Mouse (Mus musculus): ENCODE data around the gene Klhdc3. TPM values are rescaled to one million over a fixed set of nuclear protein-coding genes. Genes with fewer than 3 reads are reported as not detected.

Klhdc3 gene
- total RNA-seq, 2 experiments from 2014 or later = 174 to 176 TPM

DNA sequence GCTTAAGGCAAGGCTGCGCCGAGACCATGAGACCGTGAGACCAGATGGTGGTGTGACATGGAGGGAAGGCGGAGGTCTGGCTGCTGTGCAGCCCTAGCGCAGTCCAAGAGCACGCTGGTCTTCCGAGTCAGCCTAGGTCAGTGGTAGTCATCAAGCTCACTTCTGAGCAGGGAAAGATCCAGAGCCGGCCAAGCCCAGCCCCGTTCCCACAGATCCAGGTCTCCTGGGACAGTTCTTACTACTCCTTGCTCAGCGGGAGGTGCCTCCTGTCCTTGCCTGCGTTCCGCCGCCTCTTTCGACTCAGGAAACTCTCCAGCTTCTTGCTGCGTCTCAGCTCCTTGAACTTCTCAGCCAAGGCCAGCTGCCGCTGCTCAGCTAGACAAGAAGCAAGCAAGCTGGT is 13.0 kb downstream of the Klhdc3 start:
- DNase-seq (ENCODE audit: low spot score in 2 of 2) = no peak

DNA sequence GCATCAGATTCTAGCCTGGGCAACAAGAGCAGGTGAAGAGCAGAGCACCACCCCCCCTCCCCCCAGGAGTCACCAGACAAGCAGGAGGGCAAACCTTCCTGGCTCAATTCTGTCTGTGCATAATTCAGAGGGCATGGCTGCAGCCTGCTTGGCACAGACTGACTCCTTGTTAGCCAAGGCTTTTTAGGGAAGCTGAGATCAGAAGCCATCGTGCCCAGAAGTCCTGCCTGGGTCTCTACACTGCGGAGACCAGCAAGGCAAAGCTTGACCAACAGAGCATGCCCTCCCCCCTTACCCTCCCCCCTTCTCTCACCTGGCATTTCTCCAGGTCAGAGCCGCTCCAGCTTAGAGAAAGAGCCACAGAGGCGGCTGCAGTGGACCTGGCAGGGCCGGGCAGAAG is 18.0 kb downstream of the Klhdc3 start:
- DNase-seq (ENCODE audit: low spot score in 2 of 2) = no peak

DNA sequence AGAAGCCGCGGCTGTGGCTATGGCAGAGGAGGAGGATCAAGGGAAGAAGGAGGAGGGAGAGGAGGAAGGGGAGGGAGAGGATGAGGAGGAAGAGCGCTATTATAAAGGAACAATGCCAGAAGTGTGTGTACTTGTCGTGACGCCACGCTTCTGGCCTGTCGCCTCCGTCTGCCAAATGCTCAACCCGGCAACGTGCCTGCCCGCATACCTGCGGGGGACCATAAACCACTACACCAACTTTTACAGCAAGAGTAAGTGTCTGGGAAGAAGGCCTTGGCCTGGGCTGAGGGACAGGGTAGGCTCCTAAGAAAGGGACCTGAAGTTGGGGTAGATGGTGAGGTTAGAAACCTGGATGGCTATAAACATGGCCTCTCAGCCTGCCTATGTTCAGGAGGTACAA is 18.7 kb downstream of the Klhdc3 start:
- no peak for DNase-seq (ENCODE audit: low spot score in 2 of 2)

DNA sequence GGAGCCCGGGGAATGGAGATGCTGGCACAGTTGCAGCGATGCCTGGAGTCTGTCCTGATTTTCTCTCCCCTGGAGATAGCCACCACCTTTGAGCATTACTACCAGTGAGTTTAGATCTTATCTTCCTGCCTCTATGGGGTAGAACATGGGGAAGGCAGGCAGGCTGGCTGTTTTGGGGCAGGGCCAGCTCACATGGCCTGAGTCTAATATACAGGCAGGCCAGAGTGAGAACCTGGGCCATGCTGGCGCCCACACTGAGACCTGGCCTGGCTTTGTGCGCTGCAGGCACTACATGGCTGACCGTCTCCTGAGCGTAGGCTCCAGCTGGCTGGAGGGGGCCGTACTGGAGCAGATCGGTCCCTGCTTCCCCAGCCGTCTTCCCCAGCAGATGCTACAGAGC is 19.4 kb downstream of the Klhdc3 start:
- DNase-seq (ENCODE audit: low spot score in 2 of 2) = no peak

DNA sequence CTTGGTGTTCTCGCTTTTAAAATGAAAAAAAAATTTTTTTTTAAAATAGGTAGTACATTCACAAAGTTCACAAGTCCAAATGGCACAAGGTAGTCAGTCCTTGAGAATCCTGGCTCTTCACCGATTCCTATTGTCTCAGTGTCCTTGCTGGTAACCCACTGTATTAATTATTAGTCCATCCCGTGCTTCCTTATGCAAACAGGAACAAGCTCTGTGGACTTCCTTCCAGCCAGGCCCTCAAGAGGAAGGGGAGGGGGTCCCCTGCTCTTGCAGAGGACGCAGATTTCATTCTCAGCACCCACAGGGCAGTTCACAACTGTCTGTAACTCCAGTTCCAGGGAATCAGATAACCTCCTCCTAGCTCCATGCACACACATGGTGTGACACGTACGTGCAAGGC is 24.7 kb downstream of the Klhdc3 start:
- DNase-seq (ENCODE audit: low spot score in 2 of 2) = no peak

DNA sequence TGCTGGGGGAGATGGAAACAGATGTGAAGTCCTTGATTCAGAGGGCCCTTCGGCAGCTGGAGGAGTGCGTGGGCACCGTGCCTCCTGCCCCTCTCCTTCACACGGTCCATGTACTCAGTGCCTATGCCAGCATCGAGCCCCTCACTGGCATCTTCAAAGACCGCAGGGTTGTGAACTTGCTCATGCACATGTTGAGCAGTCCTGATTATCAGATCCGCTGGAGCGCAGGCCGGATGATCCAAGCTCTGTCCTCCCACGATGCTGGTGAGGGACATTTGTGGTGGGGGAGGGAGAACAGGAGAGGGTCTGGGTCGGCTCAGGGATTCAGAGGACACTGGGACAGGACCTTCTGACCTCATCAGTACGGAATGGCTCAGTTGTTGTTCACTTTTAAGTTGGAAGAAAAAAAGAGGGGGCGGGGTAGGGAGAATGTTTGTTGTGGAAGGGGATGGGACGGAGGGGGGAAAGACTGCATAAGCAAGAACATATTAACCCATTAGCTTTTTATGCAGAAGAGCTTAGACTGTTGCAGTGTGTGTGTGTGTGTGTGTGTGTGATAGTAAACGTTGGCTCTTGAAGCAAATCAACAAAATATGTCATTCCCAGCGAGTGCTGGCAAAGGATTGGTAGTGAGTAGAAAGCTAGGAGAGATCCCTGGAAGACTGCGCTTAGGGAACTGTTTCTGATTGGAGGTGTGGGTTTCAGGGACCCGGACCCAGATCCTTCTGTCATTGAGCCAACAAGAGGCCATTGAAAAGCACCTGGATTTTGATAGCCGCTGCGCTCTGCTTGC is 28.8 kb downstream of the Klhdc3 start:
- peak in 1 of 2 experiments; percentile 59 for DNase-seq (ENCODE audit: low spot score in 2 of 2)

DNA sequence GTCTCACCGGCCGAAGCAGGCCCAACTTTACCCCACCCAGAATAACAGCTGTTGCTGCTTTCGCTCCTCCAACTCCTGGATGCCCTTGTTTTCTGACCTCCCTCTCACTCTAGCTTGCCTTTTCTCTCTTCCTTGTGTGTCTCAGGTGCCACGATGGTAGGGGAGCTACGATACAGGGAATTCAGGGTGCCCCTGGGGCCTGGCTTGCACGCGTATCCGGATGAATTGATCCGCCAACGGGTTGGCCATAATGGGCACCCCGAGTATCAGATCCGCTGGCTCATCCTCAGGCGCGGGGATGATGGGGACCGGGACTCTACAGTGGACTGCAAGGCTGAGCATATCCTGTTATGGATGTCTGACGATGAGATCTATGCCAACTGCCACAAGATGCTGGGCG is 29.4 kb downstream of the Klhdc3 start:
- no peak for DNase-seq (ENCODE audit: low spot score in 2 of 2)

DNA sequence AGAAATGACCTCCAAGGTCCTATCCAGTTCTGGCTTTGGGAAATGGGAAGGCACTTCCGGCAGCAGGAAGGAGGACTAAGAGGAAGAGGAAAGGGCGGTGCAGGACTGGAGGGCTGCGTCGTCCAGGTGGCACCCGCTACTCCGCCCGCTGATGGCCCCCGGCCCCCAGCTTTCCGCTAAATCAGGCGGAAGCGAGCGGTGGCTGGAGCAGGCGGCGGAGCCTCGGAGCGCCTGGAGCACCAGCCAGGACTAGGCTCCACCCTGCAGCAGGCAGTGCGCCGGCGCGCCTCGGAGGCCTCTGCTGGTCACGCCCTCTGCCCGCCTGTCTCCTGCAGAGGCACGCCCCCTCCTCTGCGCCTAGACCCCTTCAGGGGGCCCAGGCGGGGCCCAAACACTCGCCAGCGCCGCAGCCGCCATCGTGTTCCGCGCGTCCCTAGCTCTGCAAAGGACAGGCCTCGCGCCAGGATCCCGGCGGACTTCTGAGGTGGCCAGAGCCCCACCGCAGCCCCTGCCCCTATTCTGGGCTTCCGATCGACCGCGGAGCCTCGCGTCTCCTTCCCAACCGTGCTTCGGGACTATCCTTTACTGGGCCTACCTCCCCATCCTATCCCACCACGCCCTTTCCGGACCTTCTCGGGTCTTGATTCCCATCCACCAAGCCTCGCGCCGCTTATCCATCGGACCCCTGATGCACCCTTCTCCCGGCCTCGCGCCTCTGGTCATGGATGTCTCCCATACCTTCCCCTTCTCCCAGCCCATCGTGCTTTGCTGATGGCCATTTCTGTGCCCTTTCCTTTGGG is 30.3 kb downstream of the Klhdc3 start, which contains the start of gene Cul7:
Gene Cul7, plus strand, starts transcription at position 106 of the 800 bp plus-strand sequence.
- peak; percentile 88 to 93 for DNase-seq (ENCODE audit: low spot score in 2 of 2)

DNA sequence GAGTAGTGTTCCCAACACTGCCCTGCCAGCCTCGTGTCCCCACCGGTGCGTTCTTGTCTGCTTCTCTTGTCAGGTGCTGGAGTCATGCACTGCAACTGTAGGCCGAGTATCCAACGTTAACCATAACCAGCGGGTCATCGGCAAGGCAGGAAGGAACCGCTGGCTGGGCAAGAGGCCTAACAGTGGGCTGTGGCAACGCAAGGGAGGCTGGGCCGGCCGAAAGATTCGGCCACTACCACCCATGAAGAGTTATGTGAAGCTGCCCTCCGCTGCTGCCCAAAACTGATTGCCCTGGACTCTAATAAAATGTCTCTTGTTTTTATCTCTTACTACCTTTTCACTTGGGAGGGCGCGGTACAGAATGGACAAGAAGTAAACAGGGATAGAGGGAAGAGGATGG is 30.9 kb downstream of the Klhdc3 start:
- DNase-seq (ENCODE audit: low spot score in 2 of 2) = no peak

DNA sequence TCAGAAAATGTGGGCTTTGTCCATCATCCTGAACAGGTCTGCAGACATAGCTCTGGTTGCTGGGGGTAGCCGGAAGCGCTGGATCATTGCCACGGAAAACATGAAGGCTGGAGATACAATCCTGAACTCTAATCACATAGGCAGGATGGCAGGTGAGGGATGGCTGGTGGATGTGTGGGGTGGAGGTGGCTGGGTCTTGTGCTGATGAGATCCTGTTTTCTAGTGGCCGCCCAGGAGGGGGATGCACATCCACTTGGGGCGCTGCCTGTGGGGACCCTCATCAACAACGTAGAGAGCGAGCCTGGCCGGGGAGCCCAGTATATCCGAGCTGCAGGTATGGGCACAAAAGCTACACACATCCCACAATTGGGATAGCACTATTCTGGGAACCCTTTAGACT is 32.3 kb downstream of the Klhdc3 start:
- DNase-seq (ENCODE audit: low spot score in 2 of 2) = no peak

DNA sequence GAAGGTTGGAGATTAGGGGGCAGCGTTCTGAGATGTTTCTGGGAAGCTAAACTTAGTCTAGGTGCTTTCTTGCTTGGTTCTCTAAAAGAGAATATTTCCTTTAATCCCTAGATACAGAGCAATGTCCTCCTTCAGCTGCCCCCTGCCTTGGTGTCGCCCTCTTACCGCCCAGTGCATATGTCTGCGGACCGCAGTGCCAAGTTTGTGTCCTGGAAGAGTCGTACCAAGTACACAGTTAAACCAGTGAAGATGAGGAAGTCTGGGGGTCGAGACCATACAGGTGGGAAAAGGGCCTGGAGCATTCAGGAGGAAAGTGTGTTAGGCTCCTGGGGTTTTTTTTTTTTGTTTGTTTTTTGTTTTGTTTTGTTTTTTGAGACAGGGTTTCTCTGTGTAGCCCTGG is 33.4 kb downstream of the Klhdc3 start:
- no peak for DNase-seq (ENCODE audit: low spot score in 2 of 2)

DNA sequence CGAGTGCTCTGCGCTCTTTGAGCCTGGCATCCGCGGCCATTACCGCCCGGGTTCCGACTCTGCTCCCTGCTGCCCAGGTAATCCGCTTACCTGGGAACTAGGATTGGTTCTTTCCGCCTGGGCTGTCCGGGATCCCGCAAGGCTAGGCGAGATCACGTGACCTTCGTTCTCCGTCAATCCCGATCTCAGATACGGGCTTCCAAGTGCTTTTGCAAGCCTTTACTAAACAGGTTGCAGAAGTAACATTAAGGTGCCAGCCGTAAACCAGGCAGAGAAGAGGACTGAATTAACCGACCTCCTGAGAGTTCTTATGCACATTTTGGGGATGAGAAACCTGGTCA is 34.4 kb downstream of the Klhdc3 start:
- no peak for DNase-seq (ENCODE audit: low spot score in 2 of 2)

DNA sequence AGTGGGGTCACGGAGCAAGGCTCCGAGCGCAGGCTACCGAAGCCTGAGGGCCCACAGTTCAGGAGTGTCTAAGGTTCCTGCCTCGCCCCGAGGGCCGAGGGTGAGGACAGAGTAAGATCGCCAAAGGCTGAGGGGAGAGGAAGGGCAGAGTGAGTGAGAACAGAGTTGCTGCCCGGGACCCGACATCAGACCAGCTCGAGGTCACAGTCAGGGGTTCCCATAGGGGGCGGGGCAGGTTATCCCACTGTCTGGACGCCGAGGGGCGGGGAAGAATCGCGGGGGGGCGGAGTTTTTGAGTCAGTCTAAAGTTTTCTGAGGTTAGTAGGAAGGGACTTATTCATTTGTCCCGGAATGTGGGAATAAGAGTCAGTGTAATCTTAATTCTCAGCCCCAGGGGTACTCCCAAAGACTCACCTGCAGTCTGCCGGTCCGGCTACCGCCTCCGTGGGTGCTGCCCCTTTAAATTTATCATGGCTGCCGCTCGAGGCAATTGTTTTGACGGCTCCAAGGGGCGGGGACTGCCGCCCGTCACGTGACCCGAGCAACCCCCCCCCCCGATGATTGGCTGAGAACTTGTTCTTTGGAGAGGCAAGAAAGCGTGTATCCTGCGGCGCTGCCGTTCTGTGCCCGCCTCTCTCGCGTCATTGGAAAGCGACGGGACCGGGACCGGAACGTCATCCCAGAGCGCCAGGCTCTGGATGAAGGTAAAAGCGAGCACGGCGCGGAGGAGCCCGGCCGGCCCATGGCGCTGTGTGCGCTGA is 35.0 kb downstream of the Klhdc3 start, which contains the start of the genes Klc4 and Mrpl2:
Gene Klc4, minus strand, starts transcription at position 462 of the 761 bp plus-strand sequence.
Gene Mrpl2, plus strand, starts transcription at position 669 of the 761 bp plus-strand sequence.
- DNase-seq (ENCODE audit: low spot score in 2 of 2) = peak; percentile 99

DNA sequence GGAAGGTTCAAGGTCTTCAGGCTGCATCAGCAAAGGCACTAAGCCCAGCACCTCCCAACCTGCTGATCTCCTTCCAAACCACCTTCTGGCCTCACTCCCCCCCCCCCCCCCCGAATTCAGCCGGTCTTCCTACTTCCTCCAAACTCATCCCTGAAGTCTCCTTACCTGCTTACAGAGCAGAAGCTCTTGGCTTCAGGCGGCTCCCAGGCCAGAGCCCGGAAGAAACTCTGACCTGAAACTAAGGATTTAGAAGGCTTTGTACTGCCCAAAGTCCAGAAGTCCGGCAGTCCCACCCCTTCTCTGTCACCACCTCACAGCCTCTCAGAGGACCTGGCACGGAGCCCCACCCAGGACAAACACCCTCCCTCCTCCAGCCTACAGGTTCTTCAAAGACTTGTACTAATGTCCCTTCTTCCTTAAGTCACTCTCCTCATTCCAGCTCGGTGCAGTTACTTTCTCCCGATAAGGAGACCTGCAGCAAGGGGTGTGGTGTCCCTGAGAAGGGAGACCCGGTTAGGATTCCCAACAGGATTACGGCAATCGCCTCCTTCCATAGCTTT is 35.7 kb downstream of the Klhdc3 start:
- DNase-seq (ENCODE audit: low spot score in 2 of 2) = no peak

DNA sequence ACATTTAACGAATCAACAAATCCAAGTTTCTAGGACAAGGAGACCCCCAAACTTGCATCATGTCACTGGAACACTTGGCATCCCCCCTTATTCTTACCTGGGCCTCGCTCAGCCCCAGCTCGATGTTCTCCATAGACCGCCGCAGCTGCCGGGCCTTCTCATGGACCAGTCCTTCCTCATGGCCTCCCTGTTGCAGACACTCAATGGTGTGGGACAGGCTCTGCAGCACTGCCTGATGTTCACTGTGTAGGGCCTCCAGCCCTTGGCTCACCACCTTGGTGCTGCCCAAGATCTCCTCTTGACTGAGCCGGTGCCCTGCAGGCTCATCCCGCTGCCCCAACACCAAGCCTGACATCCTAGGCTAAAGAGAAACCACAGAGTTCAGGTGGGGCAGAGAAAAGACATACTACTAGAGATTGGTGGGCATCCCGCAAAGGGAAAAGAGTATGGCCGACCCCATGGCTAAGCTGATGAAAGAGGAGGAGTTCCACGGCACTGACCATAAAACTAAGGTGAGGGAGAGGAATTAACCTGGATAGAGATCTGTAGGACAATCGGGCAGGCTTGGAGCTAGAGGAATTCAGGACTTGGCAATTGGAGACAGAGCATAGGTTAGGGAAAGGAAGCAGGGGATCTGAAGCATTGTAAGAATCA is 36.4 kb downstream of the Klhdc3 start:
- DNase-seq (ENCODE audit: low spot score in 2 of 2) = no peak

DNA sequence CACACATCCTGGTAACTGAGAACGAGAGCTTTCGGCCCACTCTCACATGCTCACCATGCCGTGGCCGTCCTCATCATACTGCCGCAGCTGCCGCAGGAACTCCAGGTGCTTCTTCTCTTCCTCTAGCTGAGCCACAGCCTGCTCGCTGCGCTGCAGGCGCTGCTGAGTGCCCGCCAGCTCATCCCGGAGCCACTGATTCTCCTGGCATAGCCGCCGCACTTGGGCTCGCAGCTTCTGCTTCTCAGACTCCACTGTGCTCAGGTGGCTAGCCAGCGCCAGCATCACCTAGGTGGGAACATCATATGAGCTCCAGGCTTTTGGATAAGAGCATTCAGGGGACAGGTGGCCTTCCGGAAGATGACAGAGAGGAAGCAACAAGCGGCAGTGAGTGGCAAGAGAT is 38.7 kb downstream of the Klhdc3 start:
- no peak for DNase-seq (ENCODE audit: low spot score in 2 of 2)

DNA sequence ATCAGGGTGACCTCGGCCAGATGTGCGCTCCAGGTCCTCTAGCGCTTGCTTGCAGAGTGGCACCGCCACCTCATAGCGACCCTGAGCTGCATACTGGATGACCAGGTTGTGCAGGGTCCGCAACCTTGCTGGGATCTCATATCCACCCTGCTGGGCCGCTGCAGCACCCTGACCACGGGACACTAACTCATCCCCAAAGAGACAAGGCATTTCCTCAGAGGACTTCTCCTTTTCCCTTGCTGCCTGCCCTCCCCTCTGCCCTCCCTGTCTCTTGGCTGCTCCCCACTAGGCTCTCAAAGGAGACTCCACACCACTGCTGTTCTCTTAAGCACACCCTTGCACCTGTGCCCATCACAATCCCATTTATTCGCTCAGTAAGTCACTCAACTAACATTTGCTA is 40.8 kb downstream of the Klhdc3 start:
- DNase-seq (ENCODE audit: low spot score in 2 of 2) = no peak

DNA sequence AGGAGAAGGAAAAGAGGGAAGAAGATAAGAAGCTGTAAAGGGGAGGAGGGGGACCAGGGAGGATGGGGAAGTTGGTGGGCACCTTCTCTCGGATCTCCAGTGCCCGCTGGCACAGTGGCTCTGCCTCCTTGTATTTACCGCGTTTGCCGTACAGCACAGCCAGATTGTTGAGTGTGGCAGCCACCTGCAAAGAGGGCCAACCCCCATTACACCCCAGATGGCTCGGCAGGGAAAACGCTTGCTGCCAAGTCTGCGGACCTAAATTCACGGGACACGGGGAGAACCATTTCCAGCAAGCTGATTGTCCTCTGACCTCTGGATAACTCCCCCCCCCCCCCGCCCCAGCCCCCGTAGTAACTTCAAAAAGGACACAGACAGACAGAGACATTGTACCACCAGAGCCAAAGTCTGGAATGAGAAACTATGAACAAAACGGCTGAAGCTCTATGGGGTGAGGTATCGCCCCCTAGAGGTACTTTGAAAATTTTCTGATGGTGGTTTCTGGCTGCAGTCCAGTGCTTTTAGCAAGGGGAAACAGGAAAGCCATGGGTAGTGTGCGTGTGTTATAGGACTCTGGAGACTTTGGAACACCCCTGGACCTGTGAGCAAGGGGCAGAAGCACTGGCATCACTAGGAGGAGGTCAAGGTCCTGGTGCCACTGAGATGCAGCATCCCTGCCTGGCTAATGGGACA is 43.7 kb downstream of the Klhdc3 start:
- peak; percentile 82 to 85 for DNase-seq (ENCODE audit: low spot score in 2 of 2)

DNA sequence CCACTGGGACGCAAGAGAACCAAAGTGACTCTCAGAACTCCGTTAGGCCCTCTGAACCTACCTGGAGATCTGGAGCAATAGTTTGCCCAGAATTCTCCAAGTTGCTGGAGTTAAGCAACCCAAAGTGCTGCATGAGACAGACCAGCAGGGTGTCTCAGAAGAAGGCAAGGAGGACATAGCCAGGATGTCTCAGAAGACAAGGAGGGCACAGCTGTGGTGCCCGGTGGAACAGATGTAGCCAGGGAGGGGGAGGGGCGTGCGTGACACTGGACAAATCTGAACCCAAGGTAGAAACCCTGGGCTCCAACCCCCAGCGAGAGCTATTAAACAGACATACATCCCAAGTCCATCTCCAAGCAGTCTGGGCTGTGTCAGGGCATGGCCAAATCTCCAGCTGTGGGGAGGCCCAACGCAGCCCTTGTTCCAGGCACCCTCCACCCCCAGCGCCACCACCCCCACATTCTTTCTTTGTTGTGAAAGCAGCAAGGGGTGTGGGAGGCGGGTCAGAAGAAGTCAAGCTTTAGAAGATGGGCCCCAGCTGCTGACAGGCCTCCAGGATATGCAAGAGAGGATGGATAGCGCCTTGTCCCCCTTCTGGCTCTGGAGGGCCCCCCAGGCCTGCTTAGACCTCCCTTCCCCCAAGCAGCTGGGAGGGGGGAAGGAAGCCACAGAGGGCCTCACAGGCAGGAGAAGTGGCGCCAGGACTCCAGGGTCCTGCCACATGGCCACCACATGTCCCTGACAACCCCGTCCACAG is 50.9 kb downstream of the Klhdc3 start:
- DNase-seq (ENCODE audit: low spot score in 2 of 2) = no peak
